Mouse (Mus musculus) adrenal gland, adult 8-10 months (tissue): ENCODE measurements around the gene Arhgap24. TPM values are rescaled to one million over a fixed set of nuclear protein-coding genes. Genes with fewer than 3 reads are reported as not detected.

ENCODE experiments used
- DNase-seq: peaks from one replicate; pipeline ENCODE4 v3.0.0; 2022
- total RNA-seq, 4 experiments: library from RNA; stranded (reverse); gene quantifications; 2 replicates each; pipeline ENCODE4 v1.2.4; 2022

Arhgap24 gene
- total RNA-seq, 4 experiments from 2014 or later: 9.3 to 15.2 (median 11.9) TPM

DNA sequence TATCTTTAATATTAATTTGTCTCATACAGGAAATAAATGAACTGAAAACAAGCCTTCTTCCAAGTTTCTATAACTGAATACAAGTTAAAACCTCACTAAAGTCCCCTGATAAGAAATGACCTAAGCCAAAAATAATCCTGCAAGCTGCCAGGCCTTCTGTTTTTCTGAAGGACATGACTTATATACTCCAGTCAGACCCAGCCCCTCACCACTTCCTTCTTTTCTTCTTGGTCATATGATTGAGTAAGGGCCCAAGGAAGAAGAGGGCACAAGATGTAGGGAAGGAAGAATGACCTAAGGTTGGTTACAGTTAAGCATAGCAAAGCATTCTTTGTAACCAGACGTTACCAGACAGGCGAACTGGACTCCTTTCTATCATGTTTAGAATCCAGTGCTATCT, 21.1 kb downstream of the Arhgap24 start:
- DNase-seq: no peak

DNA sequence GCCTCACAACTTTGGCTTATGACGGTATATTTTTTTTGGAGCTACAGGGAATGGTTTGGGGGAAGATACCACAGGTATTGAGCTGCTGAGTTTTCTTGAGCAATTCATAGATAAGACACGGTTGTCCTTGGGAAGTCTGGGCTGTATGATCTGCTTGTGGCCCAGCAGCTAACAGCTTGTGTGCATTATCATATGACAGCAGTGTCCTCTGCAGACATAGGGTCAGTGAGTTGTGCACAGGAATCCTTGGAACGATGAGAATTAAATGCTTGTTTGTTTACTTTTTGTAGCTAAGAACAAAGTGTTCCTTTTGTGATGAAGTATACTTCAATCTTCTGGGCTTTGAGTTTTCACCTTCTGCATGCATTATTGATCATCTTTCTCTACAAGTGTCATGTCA, 21.9 kb downstream of the Arhgap24 start:
- no peak for DNase-seq

- DNase-seq: no peak
Observed at GRCm38 (mm10) chr5:102503868-102504267, 22.7 kb downstream of the Arhgap24 start.

DNA sequence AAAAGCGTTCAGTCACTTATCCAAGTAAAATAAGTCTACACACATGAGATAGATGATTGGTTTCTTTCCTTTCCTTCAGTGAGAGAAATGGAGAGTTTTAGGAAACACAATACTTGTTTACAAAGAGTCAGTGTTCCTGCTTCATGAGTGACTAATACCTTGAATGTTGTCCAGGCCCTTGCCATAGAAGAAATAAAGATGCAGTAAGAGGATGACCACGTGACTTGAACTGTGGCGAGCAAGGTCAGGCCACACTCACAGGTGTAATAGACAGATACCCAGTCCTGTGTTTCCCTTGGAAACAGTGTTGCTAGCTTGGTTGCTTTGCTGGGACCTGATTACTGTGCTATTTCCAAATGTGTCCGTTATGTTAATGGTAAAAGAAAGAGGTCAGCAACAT, 23.4 kb downstream of the Arhgap24 start:
- DNase-seq: no peak

DNA sequence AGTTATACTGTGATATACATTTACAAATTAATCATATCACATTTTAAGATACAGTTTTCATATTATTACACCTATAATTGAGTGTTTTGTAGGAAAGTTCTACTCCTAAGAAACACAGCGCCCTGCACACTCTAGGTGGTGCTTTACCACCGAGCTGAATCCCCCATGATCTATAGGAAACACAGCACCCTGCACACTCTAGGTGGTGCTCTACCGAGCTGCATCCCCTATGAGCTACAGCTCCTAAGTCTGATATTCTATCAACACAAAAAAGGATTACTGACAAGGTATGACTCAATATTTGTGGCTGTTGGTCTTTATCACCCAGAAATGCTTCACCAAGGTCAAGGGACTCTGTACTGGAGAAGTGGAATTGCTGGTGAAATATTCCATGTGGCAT, 27.0 kb downstream of the Arhgap24 start:
- DNase-seq: no peak

GRCm38 (mm10) chr5:102509381-102509780, 28.2 kb downstream of the Arhgap24 start:
- DNase-seq: no peak

- no peak for DNase-seq
Observed at GRCm38 (mm10) chr5:102511651-102512050, 30.5 kb downstream of the Arhgap24 start.

GRCm38 (mm10) chr5:102515496-102515895, 34.3 kb downstream of the Arhgap24 start:
- no peak for DNase-seq

GRCm38 (mm10) chr5:102520506-102520905, 39.3 kb downstream of the Arhgap24 start:
- DNase-seq: no peak

- DNase-seq: no peak
Observed at GRCm38 (mm10) chr5:102535311-102535710, 54.1 kb downstream of the Arhgap24 start.

DNA sequence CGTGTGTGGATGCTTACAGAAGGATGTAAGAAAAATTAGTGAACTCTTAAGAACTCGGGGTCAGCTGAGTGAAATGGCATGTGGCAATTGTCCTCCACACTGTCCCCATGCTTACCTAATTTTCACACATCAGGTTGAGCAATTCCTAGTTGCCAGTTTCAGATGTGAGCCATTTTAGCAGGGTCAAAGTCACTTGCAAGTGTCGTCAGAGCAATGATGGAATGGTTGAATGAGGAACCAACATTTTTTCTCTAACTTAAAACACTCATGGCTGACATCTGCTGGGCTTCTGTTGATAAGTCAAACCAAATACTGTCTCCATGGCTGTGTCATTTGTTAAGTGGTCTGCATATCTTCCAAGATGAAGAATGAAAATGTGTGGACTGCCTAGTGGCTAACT, 56.6 kb downstream of the Arhgap24 start:
- DNase-seq: no peak

DNA sequence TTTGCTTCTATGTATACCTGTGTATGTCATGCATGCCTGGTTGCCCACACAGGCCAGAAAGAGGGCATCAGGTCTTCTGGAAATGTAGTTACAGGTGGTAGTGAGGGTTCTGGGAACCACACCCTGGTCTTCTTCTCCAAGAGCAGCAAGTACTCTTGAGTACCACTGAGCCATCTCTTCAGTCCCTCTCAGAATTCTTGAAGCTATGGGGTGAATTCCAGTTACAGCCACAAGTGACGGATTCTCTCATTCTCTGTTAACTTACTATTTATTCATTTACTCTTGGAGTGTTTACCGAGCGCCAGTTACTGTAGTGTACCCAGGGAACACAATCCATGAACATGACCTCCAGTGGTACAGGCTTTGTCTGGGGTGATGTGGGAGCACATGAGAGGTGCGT, 65.1 kb downstream of the Arhgap24 start:
- DNase-seq: no peak

DNA sequence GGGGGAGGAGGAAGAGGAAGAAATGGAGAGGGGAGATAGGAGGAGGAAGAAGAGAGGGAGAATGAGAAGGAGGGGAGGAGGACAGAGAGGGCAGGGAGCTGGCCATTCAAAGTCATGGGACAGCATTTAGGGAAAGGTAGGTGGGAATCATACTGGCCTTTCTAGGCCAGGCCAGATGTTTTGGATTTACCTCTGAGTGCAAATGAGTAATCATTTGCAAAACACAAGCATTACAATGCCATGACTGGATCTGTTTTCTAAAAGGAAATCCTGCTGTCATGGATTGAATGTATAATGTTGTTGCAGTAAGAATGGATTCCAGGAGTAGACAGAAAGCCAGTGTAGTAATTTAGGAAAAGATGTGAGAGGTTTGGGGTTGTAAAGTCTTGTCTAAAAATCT, 66.6 kb downstream of the Arhgap24 start:
- no peak for DNase-seq

GRCm38 (mm10) chr5:102548382-102548781, 67.2 kb downstream of the Arhgap24 start:
- no peak for DNase-seq

DNA sequence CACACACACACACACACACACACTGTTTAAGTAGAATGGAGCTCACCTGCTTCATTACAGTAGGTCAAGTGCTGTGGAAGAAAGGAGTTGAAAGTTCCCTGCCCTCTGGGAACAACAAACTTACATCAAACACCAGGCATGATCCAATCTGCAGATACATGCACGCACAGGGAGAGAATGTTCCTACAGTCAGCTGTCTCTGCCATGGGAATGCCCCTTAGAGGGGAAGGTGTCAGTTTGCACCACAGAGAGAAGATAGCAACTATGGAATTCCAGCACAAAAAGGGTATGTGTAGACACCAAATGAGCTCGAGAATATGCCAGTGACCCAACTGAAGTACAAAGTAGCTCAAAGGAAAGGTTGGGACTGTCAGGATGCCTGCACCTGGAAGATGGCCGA, 69.0 kb downstream of the Arhgap24 start:
- no peak for DNase-seq

DNA sequence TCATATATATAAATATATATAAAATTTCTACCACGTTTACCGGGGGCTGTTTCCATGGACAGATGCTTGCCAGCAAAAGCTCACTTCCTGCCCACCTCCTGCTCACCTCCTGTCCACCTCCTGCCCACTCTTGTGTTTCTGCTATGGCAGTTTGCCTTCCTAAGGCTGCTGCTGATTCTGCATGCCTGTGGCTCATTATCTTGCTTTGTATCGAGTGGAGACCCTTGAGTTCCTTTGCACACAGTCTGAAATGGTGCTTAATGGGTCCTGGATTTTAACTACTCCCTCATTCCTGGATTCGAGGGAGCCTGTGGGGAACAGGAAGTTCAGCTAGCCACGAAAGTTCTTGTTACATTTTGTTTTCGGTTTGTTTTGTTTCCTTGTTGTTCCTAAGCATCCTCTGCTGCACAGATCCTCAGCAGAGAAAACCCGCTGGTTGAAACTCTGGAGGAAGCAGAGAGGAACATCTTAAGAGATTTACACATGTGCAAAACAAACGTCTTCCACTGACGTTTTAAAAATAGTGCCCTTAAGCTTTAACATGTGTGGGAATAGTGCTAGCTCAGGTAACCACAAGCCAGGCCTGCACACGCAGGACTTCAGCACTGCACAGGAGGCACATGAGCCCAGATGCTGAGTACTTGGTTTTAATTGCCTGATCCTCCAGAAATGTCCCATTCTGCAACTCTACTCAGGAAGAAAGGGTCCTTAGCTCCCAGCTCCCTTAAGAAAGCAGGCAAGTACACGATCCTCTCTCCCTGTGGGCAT, 69.9 kb downstream of the Arhgap24 start:
- DNase-seq: no peak

DNA sequence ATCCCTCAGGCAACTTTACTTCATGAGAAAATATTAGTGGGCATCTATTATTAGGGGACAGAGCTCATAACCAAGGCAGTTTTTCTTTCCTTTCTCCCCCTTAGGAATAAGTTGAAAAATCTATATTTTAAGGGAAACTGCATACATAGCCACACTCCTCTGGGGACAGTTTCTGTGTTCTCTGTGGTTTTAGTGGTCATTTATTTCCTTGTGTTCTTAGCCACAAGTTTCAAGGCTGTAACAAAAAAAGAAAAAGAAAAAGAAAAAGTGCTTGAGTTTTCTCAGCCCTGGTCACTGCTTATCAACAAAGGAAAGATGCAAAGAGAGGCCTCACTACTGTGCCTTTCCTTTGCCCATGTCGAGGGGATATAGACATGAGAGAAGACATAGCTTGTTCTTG, 71.3 kb downstream of the Arhgap24 start:
- DNase-seq: no peak

- no peak for DNase-seq
Observed at GRCm38 (mm10) chr5:102555958-102556357, 74.8 kb downstream of the Arhgap24 start.

DNA sequence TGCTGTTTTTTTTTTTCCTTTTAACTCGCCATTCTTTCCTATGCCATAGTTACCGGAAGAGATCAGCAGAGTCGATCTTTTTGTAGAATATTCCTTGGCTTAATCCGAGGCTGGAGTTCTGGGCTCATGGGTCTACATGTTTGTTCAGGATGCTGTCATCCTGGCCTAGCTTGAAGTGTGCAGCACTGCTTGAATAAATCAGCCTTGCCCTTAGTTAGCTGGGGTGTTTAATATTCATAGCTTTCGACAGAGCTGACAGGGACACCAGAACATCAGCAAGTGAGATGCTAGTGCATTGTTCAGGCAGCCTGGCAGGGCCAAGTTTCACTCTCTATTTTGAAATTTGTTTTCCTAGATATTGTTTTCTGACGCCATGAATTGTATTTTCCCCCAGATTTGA, 79.1 kb downstream of the Arhgap24 start:
- DNase-seq: no peak

- no peak for DNase-seq
Observed at GRCm38 (mm10) chr5:102563971-102564370, 82.8 kb downstream of the Arhgap24 start.

- peak; percentile 13 for DNase-seq
Observed at GRCm38 (mm10) chr5:102568764-102569163, 87.6 kb downstream of the Arhgap24 start.

DNA sequence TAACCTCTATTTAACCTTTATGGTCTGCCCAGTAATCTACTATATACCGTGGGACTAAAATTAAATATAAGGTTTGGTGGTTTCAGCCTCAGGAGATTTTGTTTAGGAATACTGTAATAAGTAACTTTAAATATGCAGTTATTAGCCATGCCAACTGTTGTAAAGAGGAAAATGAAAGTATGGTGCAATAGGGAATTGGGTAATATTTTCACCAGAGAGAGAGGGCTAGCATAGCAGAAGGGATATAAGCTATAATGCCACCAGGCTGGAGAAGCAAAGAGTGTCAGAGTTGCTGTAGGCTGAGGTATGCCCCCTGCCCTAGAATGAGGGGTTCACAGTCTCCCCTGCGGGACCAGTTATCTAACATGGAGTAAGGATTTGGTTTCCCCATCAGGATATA, 90.3 kb downstream of the Arhgap24 start:
- DNase-seq: no peak

DNA sequence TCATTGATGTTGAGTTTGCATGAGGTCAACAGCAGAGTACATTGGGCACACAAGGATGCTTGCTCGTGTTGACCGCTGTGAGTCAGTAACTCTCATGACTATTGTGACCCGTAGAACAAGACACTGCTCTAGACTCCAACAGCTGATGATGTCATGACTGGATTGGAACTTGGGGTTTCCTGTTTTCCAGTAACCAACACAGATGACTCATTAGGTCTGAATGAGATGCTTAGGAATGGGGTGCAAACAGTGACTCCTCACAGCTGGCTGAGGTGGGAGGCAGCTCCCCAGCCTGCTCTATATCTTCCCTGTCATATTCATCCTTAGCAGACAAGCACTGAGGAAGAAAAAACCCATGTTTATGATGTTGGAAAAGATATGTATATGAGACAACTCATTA, 95.6 kb downstream of the Arhgap24 start:
- DNase-seq: no peak

GRCm38 (mm10) chr5:102577729-102578128, 96.5 kb downstream of the Arhgap24 start:
- no peak for DNase-seq

DNA sequence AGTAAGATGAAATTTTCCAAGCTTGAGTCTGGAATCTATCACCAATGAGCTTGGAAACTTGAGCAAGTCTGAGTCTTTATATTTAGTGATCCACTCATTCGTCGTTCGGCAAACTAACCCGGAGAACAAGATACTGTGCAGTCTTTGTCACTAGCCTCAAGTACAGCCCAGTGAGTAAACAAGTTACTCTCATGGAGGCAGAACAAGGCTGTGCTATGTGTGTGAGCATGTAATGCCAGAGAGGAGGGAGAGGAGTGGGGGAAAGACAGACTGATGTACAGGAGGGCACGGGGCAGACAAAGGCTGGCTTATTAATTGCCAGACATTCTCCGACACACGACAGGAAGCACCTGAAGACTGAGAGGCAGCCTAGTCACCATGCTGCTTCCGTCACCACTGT, 97.2 kb downstream of the Arhgap24 start:
- no peak for DNase-seq
